Comparison of ENCODE assay signal across 18 mouse cellular contexts in genomic region chr5:102112034-102112433, GRCm38 (mm10). TPM values are rescaled to one million over a fixed set of nuclear protein-coding genes. Genes with fewer than 3 reads are reported as not detected.
"Had no signal": no experiment of that assay in that cellular context is flagged by ENCODE, and none has a peak within 500 bp of the region (broad histone marks: within the 10 kb centered on the region; RNA-seq: fewer than 3 reads in every experiment).

No protein-coding gene starts in this region.

- ATAC-seq: inflammation-experienced regulatory T-cells, adult 6 months; intestine, embryonic 16.5 days; liver, embryonic 12.5 days had no signal

- H3K27ac ChIP-seq: limb, embryonic 10.5 days; limb, embryonic 13.5 days; liver, embryonic 12.5 days; liver, embryonic 15.5 days; lung, embryonic 15.5 days; stomach, embryonic 15.5 days had no signal

- H3K9me3 ChIP-seq: limb, embryonic 10.5 days; limb, embryonic 13.5 days; liver, embryonic 12.5 days; liver, embryonic 15.5 days; lung, embryonic 15.5 days; stomach, embryonic 15.5 days had no signal

- H3K9ac ChIP-seq: limb, embryonic 13.5 days; liver, embryonic 12.5 days; liver, embryonic 15.5 days; lung, embryonic 15.5 days; stomach, embryonic 15.5 days had no signal

- DNase-seq: kidney, adult 18-20 months; kidney, adult 9 months; kidney, postnatal 14 days; kidney, postnatal 4 days; liver; lung, adult 18-20 months; lung, postnatal 10 days; lung, postnatal 36 days; retina, postnatal 1 day; thymus, postnatal 25 days had no signal

- H3K4me1 ChIP-seq: liver, embryonic 15.5 days; stomach, embryonic 15.5 days had no signal

- H3K27me3 ChIP-seq: liver, embryonic 12.5 days; liver, embryonic 15.5 days; lung, embryonic 15.5 days; stomach, embryonic 15.5 days had no signal

- H3K4me2 ChIP-seq: limb, embryonic 13.5 days; liver, embryonic 12.5 days; liver, embryonic 15.5 days; lung, embryonic 15.5 days; stomach, embryonic 15.5 days had no signal

- H3K4me3 ChIP-seq: limb, embryonic 10.5 days; limb, embryonic 13.5 days; liver, embryonic 12.5 days; liver, embryonic 15.5 days; lung, embryonic 15.5 days; stomach, embryonic 15.5 days had no signal

- H3K36me3 ChIP-seq: limb, embryonic 10.5 days; limb, embryonic 13.5 days; liver, embryonic 12.5 days; liver, embryonic 15.5 days; lung, embryonic 15.5 days; stomach, embryonic 15.5 days had no signal

RNA-seq across cellular contexts. Expression of gene Wdfy3, which starts 42.3 kb away (rescaled TPM):
- polyA plus RNA-seq: inflammation-experienced regulatory T-cells, adult 6 months had no signal
